Mouse (Mus musculus): ENCODE measurements at regions not wholly inside any gene's neighbourhood (a gene's known extent, or its start where the extent isn't known, plus 50 kb on each side); places are given as distances from the start of the nearest gene placed in this dataset.
A peak's percentile ranks its signal among the peaks of the same experiment; 100 is the strongest.

DNA sequence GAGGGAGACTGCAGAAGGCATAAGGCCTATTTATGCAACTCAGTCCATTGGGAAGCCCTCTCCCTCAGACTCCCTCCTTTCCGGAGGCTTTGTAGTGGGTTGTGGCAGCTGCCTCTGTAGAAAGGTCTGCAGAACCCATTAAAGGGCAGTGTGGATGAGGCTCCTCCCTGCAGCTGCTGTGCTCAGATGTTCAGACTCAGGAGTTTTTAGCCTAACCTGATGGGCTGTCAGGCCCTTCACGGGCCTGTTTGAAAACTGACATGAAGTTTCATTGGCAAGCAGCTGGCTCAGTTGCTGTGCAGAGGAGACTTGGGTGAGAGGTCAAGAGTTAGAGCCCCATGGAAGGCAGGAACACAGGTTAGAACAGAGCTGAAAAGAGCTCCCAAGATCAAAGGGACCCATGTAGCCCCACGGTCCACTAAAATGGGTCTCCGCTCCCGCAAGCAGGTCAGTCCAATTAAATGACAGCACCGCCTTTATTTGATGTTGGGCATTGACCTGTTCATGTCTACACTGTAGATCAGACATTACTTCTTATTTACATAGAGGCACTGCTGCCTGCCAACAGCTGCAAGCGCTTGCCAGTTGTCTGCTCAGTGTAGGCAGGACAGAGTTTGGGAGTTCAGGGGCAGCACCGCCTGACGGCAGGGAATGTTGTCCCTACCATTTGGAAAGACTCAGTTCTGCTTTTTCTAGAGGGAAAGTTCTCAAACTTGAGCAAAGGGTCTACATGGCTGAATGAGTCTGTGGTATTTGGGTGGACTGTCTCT lies 53.8 kb upstream of the Usp46 start:
- DNase-seq (ENCODE audit: low spot score in 2 of 2), result no peak
- intact Hi-C loops (cut with DNase I), result no loop called here

GRCm38 (mm10) chr5:74126015-74126896 lies 58.0 kb upstream of the Usp46 start:
- intact Hi-C loops (cut with DNase I), result no loop called here
- peak; percentile 51 to 74 for DNase-seq (ENCODE audit: low spot score in 2 of 2)

- no peak for DNase-seq (ENCODE audit: low spot score in 2 of 2)
- intact Hi-C loops (cut with DNase I), result no loop called here
Observed at GRCm38 (mm10) chr5:74127518-74127917, 59.3 kb upstream of the Usp46 start.

GRCm38 (mm10) chr5:74129636-74130035 lies 61.4 kb upstream of the Usp46 start:
- peak in 1 of 2 experiments; percentile 47 for DNase-seq (ENCODE audit: low spot score in 2 of 2)
- intact Hi-C loops (cut with DNase I), result no loop called here

DNA sequence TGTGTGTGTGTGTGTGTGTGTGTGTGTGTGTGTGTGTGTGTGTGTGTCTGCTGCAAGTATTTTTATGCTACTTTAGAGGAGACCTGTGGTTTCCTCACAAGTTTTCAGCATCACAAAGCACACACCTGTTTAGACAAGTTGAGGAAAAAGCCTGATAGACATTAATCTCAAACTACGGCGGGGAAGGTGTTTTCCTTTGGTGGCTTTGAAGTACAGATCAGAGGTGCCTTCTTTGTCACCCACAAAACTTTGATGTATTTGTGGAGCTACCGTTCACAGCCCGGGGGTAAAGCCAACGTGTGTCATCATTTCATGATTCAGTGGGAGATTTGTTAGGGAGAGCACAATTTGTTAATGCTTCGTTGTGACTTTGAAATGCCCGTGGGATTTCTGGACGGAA lies 62.4 kb upstream of the Rasl11b start:
- DNase-seq (ENCODE audit: low spot score in 2 of 2), result no peak
- intact Hi-C loops (cut with DNase I), result no loop called here

GRCm38 (mm10) chr5:74136377-74136776 lies 58.7 kb upstream of the Rasl11b start:
- DNase-seq (ENCODE audit: low spot score in 2 of 2), result no peak
- intact Hi-C loops (cut with DNase I), result no loop called here

DNA sequence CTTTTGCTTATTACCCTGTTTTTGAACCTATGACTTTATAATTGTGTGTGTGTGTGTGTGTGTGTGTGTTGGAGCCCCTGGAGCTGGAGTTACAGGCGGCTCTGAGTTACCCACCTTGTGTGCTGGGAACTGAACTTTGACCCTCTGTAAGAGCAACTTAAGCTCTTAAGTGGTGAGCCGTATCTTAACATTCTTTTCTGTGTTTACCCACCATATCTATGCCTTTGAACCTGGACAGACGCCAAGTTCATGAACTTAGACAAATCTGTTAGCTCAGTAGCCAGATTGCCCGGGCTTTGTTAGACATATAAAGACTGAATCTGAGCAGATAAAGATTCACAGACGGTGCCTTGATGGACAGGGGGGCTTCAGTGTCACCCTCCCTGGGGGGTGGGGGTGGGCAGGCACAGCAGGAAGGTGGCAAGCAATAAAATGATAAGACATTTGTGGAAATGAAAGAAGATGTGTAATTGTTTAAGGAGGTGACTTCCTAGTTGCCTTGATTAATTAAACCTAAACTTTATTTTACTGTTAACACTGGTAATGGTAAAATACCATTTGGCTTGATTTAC lies 58.1 kb upstream of the Rasl11b start:
- intact Hi-C loops (cut with DNase I), result no loop called here
- DNase-seq (ENCODE audit: low spot score in 2 of 2), result no peak

DNA sequence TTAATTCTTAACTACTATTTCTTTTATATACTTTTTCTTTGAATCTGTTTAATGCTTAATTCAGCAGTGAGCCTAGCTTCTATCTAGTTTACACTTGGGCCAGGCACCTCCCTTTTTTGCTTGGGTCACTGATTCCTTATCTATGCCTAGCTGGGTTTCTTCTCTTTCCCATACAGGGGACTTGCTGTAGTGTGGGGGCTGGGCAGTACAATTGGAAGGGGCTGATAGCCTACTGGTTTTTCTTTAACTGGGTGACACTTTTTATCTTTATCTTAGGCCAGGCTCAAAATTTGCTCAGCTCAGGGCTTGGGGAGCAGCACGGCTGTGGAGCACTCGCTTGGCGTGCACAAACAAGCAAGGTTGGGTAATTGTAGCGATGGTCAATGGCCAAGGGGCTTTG lies 51.1 kb upstream of the Rasl11b start:
- DNase-seq (ENCODE audit: low spot score in 2 of 2), result no peak
- intact Hi-C loops (cut with DNase I), result no loop called here

GRCm38 (mm10) chr5:74144765-74145164 lies 50.3 kb upstream of the Rasl11b start:
- DNase-seq (ENCODE audit: low spot score in 2 of 2), result no peak
- intact Hi-C loops (cut with DNase I), result no loop called here
